Mouse (Mus musculus): ENCODE measurements around the gene Gm28305. TPM values are rescaled to one million over a fixed set of nuclear protein-coding genes. Genes with fewer than 3 reads are reported as not detected.

Gm28305 gene
- polyA plus RNA-seq (2014; fragmentation: Nextera tagmentation; extraction: Ambion mirVana), result not detected in 2 replicates

- ATAC-seq (ENCODE audit: low FRiP score, low TSS enrichment), result no peak
- Histone ChIP-seq H3K9ac (ENCODE audit: low read depth, low read length) (no peak within 1 kb of the TSS), H3K4me2 (replicated peaks; ENCODE audit: low read depth, low read length) (no peak within 1 kb of the TSS), H3K4me3 (ENCODE audit: low read length) (no peak within 1 kb of the TSS), H3K4me1 (ENCODE audit: control insufficient read depth, insufficient read depth, low read length) (no peaks in the 10 kb centered on the region), H3K27me3 (ENCODE audit: control insufficient read depth, insufficient read depth, low read length) (no peaks in the 10 kb centered on the region), H3K27ac (ENCODE audit: low read depth, low read length) (no peak within 1 kb of the TSS), H3K9me3 (ENCODE audit: control insufficient read depth, low read length) (no peaks in the 10 kb centered on the region), H3K36me3 (ENCODE audit: control insufficient read depth, insufficient read depth, low read length) (peaks cover 43% of the 10 kb centered on the region; the same call in 1 of the 2 replicates)
- 77% methylated on average over 2 of the region's 2 CpGs for WGBS
These were observed at the start of gene Gm28305 for GRCm38 (mm10) chr9:104040362-104040761. Gm28305 (plus strand) TSS chr9:104040662.

GRCm38 (mm10) chr9:103996496-103996895 lies 44.0 kb upstream of the Gm28305 start:
- no peak for ATAC-seq (ENCODE audit: low FRiP score, low TSS enrichment)
- 19% methylated on average over 2 of the region's 2 CpGs for WGBS

DNA sequence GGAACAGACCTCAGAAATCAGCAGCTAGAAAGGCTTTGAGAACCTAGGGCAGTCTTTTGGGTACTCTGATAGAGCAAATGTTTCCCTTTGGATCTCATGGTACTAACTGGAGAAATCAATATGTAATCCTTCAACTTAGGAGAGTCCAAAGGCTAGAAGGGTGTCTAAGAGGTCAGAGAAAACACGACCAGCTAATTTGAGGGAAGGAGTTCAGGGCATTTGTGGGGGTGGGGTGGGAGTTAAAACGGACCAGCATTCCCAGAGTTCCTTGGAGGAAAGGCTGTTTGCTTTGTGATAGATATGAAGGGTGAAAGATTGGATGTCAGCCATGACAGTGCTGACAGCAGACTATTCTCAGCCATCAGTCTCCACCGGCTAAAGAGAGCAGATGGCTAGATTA lies 39.9 kb upstream of the Gm28305 start:
- Histone ChIP-seq H3K36me3 (ENCODE audit: control insufficient read depth, insufficient read depth, low read length) (no peaks in the 10 kb centered on the region), H3K4me1 (ENCODE audit: control insufficient read depth, insufficient read depth, low read length) (peaks cover 4% of the 10 kb centered on the region; the same call in 1 of the 2 replicates), H3K9me3 (ENCODE audit: control insufficient read depth, low read length) (no peaks in the 10 kb centered on the region), H3K27ac (ENCODE audit: low read depth, low read length) (no peak overlapping the region), H3K9ac (ENCODE audit: low read depth, low read length) (no peak overlapping the region), H3K4me2 (replicated peaks; ENCODE audit: low read depth, low read length) (no peak overlapping the region), H3K27me3 (ENCODE audit: control insufficient read depth, insufficient read depth, low read length) (no peaks in the 10 kb centered on the region), H3K4me3 (ENCODE audit: low read length) (no peak overlapping the region)
- ATAC-seq (ENCODE audit: low FRiP score, low TSS enrichment), result no peak
- 41% methylated on average over 3 of the region's 3 CpGs for WGBS

More at GRCm38 (mm10) chr9:103996496-103996895, 44.0 kb upstream of the Gm28305 start:
- H3K4me1 ChIP-seq (ENCODE audit: control insufficient read depth, insufficient read depth, low read length), result no peaks in the 10 kb centered on the region
- H3K36me3 ChIP-seq (ENCODE audit: control insufficient read depth, insufficient read depth, low read length), result no peaks in the 10 kb centered on the region
- no peak overlapping the region for H3K4me2 ChIP-seq (replicated peaks; ENCODE audit: low read depth, low read length)
- no peak overlapping the region for H3K9ac ChIP-seq (ENCODE audit: low read depth, low read length)
- H3K9me3 ChIP-seq (ENCODE audit: control insufficient read depth, low read length), result no peaks in the 10 kb centered on the region
- no peaks in the 10 kb centered on the region for H3K27me3 ChIP-seq (ENCODE audit: control insufficient read depth, insufficient read depth, low read length)
- no peak overlapping the region for H3K27ac ChIP-seq (ENCODE audit: low read depth, low read length)
- no peak overlapping the region for H3K4me3 ChIP-seq (ENCODE audit: low read length)

- Histone ChIP-seq H3K27me3 (ENCODE audit: control insufficient read depth, insufficient read depth, low read length) (no peaks in the 10 kb centered on the region), H3K9me3 (ENCODE audit: control insufficient read depth, low read length) (no peaks in the 10 kb centered on the region), H3K9ac (ENCODE audit: low read depth, low read length) (peak within 1 kb of the TSS; percentile 70), H3K4me3 (ENCODE audit: low read length) (peak within 1 kb of the TSS; percentile 73), H3K4me1 (ENCODE audit: control insufficient read depth, insufficient read depth, low read length) (peaks cover 4% of the 10 kb centered on the region; the same call in 1 of the 2 replicates), H3K36me3 (ENCODE audit: control insufficient read depth, insufficient read depth, low read length) (peaks cover 7% of the 10 kb centered on the region; the same call in 1 of the 2 replicates), H3K4me2 (replicated peaks; ENCODE audit: low read depth, low read length) (peak within 1 kb of the TSS; percentile 65), H3K27ac (ENCODE audit: low read depth, low read length) (peak within 1 kb of the TSS; percentile 86)
- ATAC-seq (ENCODE audit: low FRiP score, low TSS enrichment), result peak; percentile 97
- 1% methylated on average over 55 of the region's 55 CpGs for WGBS
These were observed 38.3 kb upstream of the Gm28305 start, which contains the start of gene Nphp3 for GRCm38 (mm10) chr9:104001921-104002859. Nphp3 (plus strand) TSS chr9:104002544.

DNA sequence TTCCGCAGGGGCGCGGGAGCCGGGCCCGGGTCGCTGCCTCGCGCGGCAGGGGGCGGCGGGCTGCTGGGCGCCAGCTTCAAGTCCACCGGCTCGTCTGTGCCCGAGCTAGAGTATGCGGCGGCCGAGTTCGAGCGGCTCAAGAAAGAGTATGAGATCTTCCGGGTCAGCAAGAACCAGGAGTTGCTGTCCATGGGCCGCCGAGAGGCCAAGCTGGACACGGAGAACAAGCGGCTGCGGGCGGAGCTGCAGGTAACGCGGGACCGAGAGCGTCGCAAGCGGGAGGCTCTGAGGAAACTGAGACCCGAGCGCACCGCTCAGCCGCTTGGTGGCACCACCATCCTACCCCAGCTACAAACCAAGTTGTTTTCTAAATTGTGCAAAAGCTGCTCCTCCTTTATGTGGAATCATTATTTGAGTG lies 37.5 kb upstream of the Gm28305 start:
- WGBS, result under 1% methylated on average over 33 of the region's 37 CpGs
- peak; percentile 58 for ATAC-seq (ENCODE audit: low FRiP score, low TSS enrichment)

GRCm38 (mm10) chr9:104014526-104014925 lies 25.9 kb upstream of the Gm28305 start:
- Histone ChIP-seq H3K27ac (ENCODE audit: low read depth, low read length) (no peak overlapping the region), H3K9ac (ENCODE audit: low read depth, low read length) (no peak overlapping the region), H3K36me3 (ENCODE audit: control insufficient read depth, insufficient read depth, low read length) (peaks cover 26% of the 10 kb centered on the region; the same call in 1 of the 2 replicates), H3K4me2 (replicated peaks; ENCODE audit: low read depth, low read length) (no peak overlapping the region), H3K9me3 (ENCODE audit: control insufficient read depth, low read length) (no peaks in the 10 kb centered on the region), H3K27me3 (ENCODE audit: control insufficient read depth, insufficient read depth, low read length) (no peaks in the 10 kb centered on the region), H3K4me1 (ENCODE audit: control insufficient read depth, insufficient read depth, low read length) (no peaks in the 10 kb centered on the region), H3K4me3 (ENCODE audit: low read length) (no peak overlapping the region)
- ATAC-seq (ENCODE audit: low FRiP score, low TSS enrichment), result no peak
- 84% methylated on average over 1 of the region's 1 CpGs for WGBS

More for the DNA sequence above, 37.5 kb upstream of the Gm28305 start:
- Histone ChIP-seq H3K4me1 (ENCODE audit: control insufficient read depth, insufficient read depth, low read length) (peaks cover 4% of the 10 kb centered on the region; the same call in 1 of the 2 replicates), H3K36me3 (ENCODE audit: control insufficient read depth, insufficient read depth, low read length) (peaks cover 7% of the 10 kb centered on the region; the same call in 1 of the 2 replicates), H3K27ac (ENCODE audit: low read depth, low read length) (peak overlapping the region; percentile 74; the same call in 1 of the 2 replicates), H3K9me3 (ENCODE audit: control insufficient read depth, low read length) (no peaks in the 10 kb centered on the region), H3K4me2 (replicated peaks; ENCODE audit: low read depth, low read length) (peak overlapping the region; percentile 65), H3K9ac (ENCODE audit: low read depth, low read length) (peak overlapping the region; percentile 70), H3K27me3 (ENCODE audit: control insufficient read depth, insufficient read depth, low read length) (no peaks in the 10 kb centered on the region), H3K4me3 (ENCODE audit: low read length) (peak overlapping the region; percentile 73)

GRCm38 (mm10) chr9:104021026-104021425 lies 19.4 kb upstream of the Gm28305 start:
- WGBS, result 94% methylated on average over 10 of the region's 10 CpGs
- no peak overlapping the region for H3K4me2 ChIP-seq (replicated peaks; ENCODE audit: low read depth, low read length)
- H3K27me3 ChIP-seq (ENCODE audit: control insufficient read depth, insufficient read depth, low read length), result no peaks in the 10 kb centered on the region
- no peak for ATAC-seq (ENCODE audit: low FRiP score, low TSS enrichment)
- peaks cover 45% of the 10 kb centered on the region; the same call in 1 of the 2 replicates for H3K36me3 ChIP-seq (ENCODE audit: control insufficient read depth, insufficient read depth, low read length)
- no peak overlapping the region for H3K27ac ChIP-seq (ENCODE audit: low read depth, low read length)
- no peaks in the 10 kb centered on the region for H3K4me1 ChIP-seq (ENCODE audit: control insufficient read depth, insufficient read depth, low read length)
- no peak overlapping the region for H3K9ac ChIP-seq (ENCODE audit: low read depth, low read length)
- H3K9me3 ChIP-seq (ENCODE audit: control insufficient read depth, low read length), result no peaks in the 10 kb centered on the region
- H3K4me3 ChIP-seq (ENCODE audit: low read length), result no peak overlapping the region

- H3K36me3 ChIP-seq (ENCODE audit: control insufficient read depth, insufficient read depth, low read length), result peaks cover 24% of the 10 kb centered on the region
- H3K4me1 ChIP-seq (ENCODE audit: control insufficient read depth, insufficient read depth, low read length), result no peaks in the 10 kb centered on the region
- no peak for ATAC-seq (ENCODE audit: low FRiP score, low TSS enrichment)
- 96% methylated on average over 8 of the region's 8 CpGs for WGBS
- H3K4me3 ChIP-seq (ENCODE audit: low read length), result no peak overlapping the region
- no peaks in the 10 kb centered on the region for H3K9me3 ChIP-seq (ENCODE audit: control insufficient read depth, low read length)
- H3K27ac ChIP-seq (ENCODE audit: low read depth, low read length), result no peak overlapping the region
- no peaks in the 10 kb centered on the region for H3K27me3 ChIP-seq (ENCODE audit: control insufficient read depth, insufficient read depth, low read length)
- H3K4me2 ChIP-seq (replicated peaks; ENCODE audit: low read depth, low read length), result no peak overlapping the region
- H3K9ac ChIP-seq (ENCODE audit: low read depth, low read length), result no peak overlapping the region
These were observed 13.3 kb upstream of the Gm28305 start for GRCm38 (mm10) chr9:104027186-104027585.

DNA sequence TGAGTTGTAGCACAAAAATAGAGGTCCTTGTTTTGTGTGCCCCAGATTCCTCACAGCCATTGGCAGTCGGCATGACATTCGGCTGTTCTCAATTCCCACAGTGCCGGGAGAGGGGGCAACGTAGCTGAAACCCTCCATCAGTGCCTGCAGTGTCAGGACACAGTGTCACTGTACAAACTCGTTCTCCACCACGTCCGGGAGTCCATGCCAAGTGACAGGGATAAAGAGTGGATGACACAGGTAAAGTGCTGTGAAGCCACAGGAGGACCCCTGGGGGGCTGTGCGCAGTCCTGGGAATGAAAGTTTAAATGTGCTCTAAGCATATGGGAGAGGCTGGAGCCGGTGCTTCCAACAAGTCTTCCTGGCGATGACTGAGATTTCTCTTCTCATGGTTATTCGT lies 10.6 kb upstream of the Gm28305 start:
- Histone ChIP-seq H3K9me3 (ENCODE audit: control insufficient read depth, low read length) (no peaks in the 10 kb centered on the region), H3K4me1 (ENCODE audit: control insufficient read depth, insufficient read depth, low read length) (no peaks in the 10 kb centered on the region), H3K27ac (ENCODE audit: low read depth, low read length) (no peak overlapping the region), H3K4me3 (ENCODE audit: low read length) (no peak overlapping the region), H3K36me3 (ENCODE audit: control insufficient read depth, insufficient read depth, low read length) (peaks cover 14% of the 10 kb centered on the region), H3K9ac (ENCODE audit: low read depth, low read length) (no peak overlapping the region), H3K4me2 (replicated peaks; ENCODE audit: low read depth, low read length) (no peak overlapping the region), H3K27me3 (ENCODE audit: control insufficient read depth, insufficient read depth, low read length) (no peaks in the 10 kb centered on the region)
- ATAC-seq (ENCODE audit: low FRiP score, low TSS enrichment), result no peak
- WGBS, result 91% methylated on average over 11 of the region's 11 CpGs
